Mouse (Mus musculus) layer of hippocampus, adult 6 months (tissue): ENCODE measurements around the gene Ctsw. TPM values are rescaled to one million over a fixed set of nuclear protein-coding genes. Genes with fewer than 3 reads are reported as not detected.

ENCODE experiments used
- long read RNA-seq, 2 experiments: library from polyadenylated mRNA; unstranded; transcript quantifications; one replicate each; pipeline ENCODE4 v2.0.0; 2019 to 2020
- polyA plus RNA-seq: library from polyadenylated mRNA; unstranded; fragments of <200 nt; fragmentation: Nextera tagmentation; gene quantifications from 2 replicates; pipeline ENCODE4 v1.2.3, GENCODE M21; 2021

The Ctsw gene
- polyA plus RNA-seq, result 0.20 and 0.41 TPM in 2 replicates
- long read RNA-seq, experiment 1, result 0 reads
- long read RNA-seq, experiment 2, result 0 reads

GRCm38 (mm10) chr19:5468374-5468773, at the start of gene Ctsw:
Gene Ctsw (minus strand): TSS chr19:5468507.

GRCm38 (mm10) chr19:5510031-5511026, 42.0 kb upstream of the Ctsw start, which contains the start of gene Snx32:
Gene Snx32 (minus strand): TSS chr19:5510538.

GRCm38 (mm10) chr19:5503687-5504086, 35.4 kb upstream of the Ctsw start, which contains the start of gene 1700020D05Rik:
Gene 1700020D05Rik (minus strand): TSS chr19:5503787.

GRCm38 (mm10) chr19:5490313-5490897, 22.1 kb upstream of the Ctsw start, which contains the start of gene Cfl1:
Gene Cfl1 (plus strand): TSS chr19:5490455.

GRCm38 (mm10) chr19:5487768-5488550, 19.7 kb upstream of the Ctsw start, which contains the start of gene Mus81:
Gene Mus81 (minus strand): TSS chr19:5488402.

GRCm38 (mm10) chr19:5473720-5474119, 5.4 kb upstream of the Ctsw start, which contains the start of gene Efemp2:
Gene Efemp2 (plus strand): TSS chr19:5473954.

GRCm38 (mm10) chr19:5460465-5460911, 7.8 kb downstream of the Ctsw start, which contains the start of gene Fibp:
Gene Fibp (plus strand): TSS chr19:5460615.

GRCm38 (mm10) chr19:5457746-5458442, 10.4 kb downstream of the Ctsw start, which contains the start of gene Ccdc85b:
Gene Ccdc85b (minus strand): TSS chr19:5457894.

GRCm38 (mm10) chr19:5447515-5448353, 20.6 kb downstream of the Ctsw start, which contains the start of gene Fosl1:
Gene Fosl1 (plus strand): TSS chr19:5447547.

GRCm38 (mm10) chr19:5424782-5425741, 43.2 kb downstream of the Ctsw start, which contains the start of the genes Drap1 and AI837181:
Gene Drap1 (minus strand): TSS chr19:5424979.
Gene AI837181 (plus strand): TSS chr19:5425144.

Other genes with a start within 250 kb of the Ctsw start
- 25.5 and 25.8 TPM in 2 replicates for gene Pacs1, start 195.4 kb downstream of the Ctsw start, polyA plus RNA-seq
- gene Sf3b2, start 173.1 kb downstream of the Ctsw start, polyA plus RNA-seq, result 214 and 232 TPM in 2 replicates
- gene Gal3st3, start 170.2 kb downstream of the Ctsw start, polyA plus RNA-seq, result 71.6 and 91.0 TPM in 2 replicates
- gene Catsper1, start 132.8 kb downstream of the Ctsw start, polyA plus RNA-seq, result not detected in 2 replicates
- 20.6 and 32.3 TPM in 2 replicates for gene Cst6, start 118.9 kb downstream of the Ctsw start, polyA plus RNA-seq
- gene Eif1ad, start 101.8 kb downstream of the Ctsw start, polyA plus RNA-seq, result 22.7 and 28.8 TPM in 2 replicates
- gene Banf1, start 101.3 kb downstream of the Ctsw start, polyA plus RNA-seq, result 166 and 174 TPM in 2 replicates
- 23.3 and 23.5 TPM in 2 replicates for gene Sart1, start 79.8 kb downstream of the Ctsw start, polyA plus RNA-seq
- not detected in 2 replicates for gene Tsga10ip, start 66.0 kb downstream of the Ctsw start, polyA plus RNA-seq
- 165 and 209 TPM in 2 replicates for gene Drap1, start 43.5 kb downstream of the Ctsw start, polyA plus RNA-seq
- gene AI837181, start 43.4 kb downstream of the Ctsw start, polyA plus RNA-seq, result 40.3 and 40.7 TPM in 2 replicates
- 0.38 TPM in 1 of 2 replicates, not detected in the other for gene Fosl1, start 21.0 kb downstream of the Ctsw start, polyA plus RNA-seq
- 15.8 and 16.5 TPM in 2 replicates for gene Ccdc85b, start 10.6 kb downstream of the Ctsw start, polyA plus RNA-seq
- gene Fibp, start 7.9 kb downstream of the Ctsw start, polyA plus RNA-seq, result 85.1 and 88.5 TPM in 2 replicates
- 17.7 and 32.4 TPM in 2 replicates for gene Efemp2, start 5.4 kb upstream of the Ctsw start, polyA plus RNA-seq
- 24.3 and 24.9 TPM in 2 replicates for gene Mus81, start 19.9 kb upstream of the Ctsw start, polyA plus RNA-seq
- 906 and 1,048 TPM in 2 replicates for gene Cfl1, start 21.9 kb upstream of the Ctsw start, polyA plus RNA-seq
- not detected in 2 replicates for gene 1700020D05Rik, start 35.3 kb upstream of the Ctsw start, polyA plus RNA-seq
- 50.6 and 51.6 TPM in 2 replicates for gene Snx32, start 42.0 kb upstream of the Ctsw start, polyA plus RNA-seq
- not detected in 2 replicates for gene Ovol1, start 92.1 kb upstream of the Ctsw start, polyA plus RNA-seq
- gene Ap5b1, start 99.5 kb upstream of the Ctsw start, polyA plus RNA-seq, result 2.8 and 5.1 TPM in 2 replicates
- gene Rnaseh2c, start 133.4 kb upstream of the Ctsw start, polyA plus RNA-seq, result 47.4 and 53.5 TPM in 2 replicates
- 41.3 and 45.1 TPM in 2 replicates for gene Kat5, start 141.7 kb upstream of the Ctsw start, polyA plus RNA-seq
- 9.2 and 14.8 TPM in 2 replicates for gene Rela, start 169.0 kb upstream of the Ctsw start, polyA plus RNA-seq
- gene Sipa1, start 195.2 kb upstream of the Ctsw start, polyA plus RNA-seq, result 7.2 and 9.3 TPM in 2 replicates
- 6.1 and 6.9 TPM in 2 replicates for gene Map3k11, start 220.2 kb upstream of the Ctsw start, polyA plus RNA-seq
- 6.7 and 8.1 TPM in 2 replicates for gene Pcnx3, start 220.4 kb upstream of the Ctsw start, polyA plus RNA-seq
- gene Kcnk7, start 235.9 kb upstream of the Ctsw start, polyA plus RNA-seq, result 0.65 and 0.82 TPM in 2 replicates